Mouse (Mus musculus) limb, embryonic 14.5 days (tissue): Measurements from ENCODE around the gene Nmrk1. TPM values are rescaled to one million over a fixed set of nuclear protein-coding genes. Genes with fewer than 3 reads are reported as not detected.

ENCODE experiments used
- ATAC-seq: fragments of 200-750 bp; cut with Nextera tagmentation; 2 replicates; pipeline ENCODE4 v1.8.0; 2017; ENCODE audit warnings: low read depth, moderate number of reproducible peaks, moderate TSS enrichment; ENCODE audit not compliant: low FRiP score
- DNase-seq: peaks from one replicate; pipeline ENCODE4 v3.0.0-alpha.2; 2015; ENCODE audit warnings: low spot score
- H3K27ac ChIP-seq: fragments of 300-500 bp; sonication (generic); replicated peaks from 2 replicates; pipeline ENCODE4 v1.5.1; 2014; ENCODE audit warnings: low read depth, mild to moderate bottlenecking, low read length, moderate library complexity, mixed read lengths
- H3K27me3 ChIP-seq: fragments of 300-500 bp; sonication (generic); 2 replicates; pipeline ENCODE4 v1.6.1; 2014; ENCODE audit warnings: low read length, mixed read lengths; ENCODE audit not compliant: control insufficient read depth, insufficient read depth
- H3K36me3 ChIP-seq: fragments of 300-500 bp; sonication (generic); 2 replicates; pipeline ENCODE4 v1.6.1; 2014; ENCODE audit warnings: mild to moderate bottlenecking, low read length, moderate library complexity, mixed read lengths; ENCODE audit not compliant: control insufficient read depth, insufficient read depth
- H3K4me1 ChIP-seq: fragments of 300-500 bp; sonication (generic); 2 replicates; pipeline ENCODE4 v1.6.1; 2014; ENCODE audit warnings: antibody characterized with exemption, low read length, mixed read lengths; ENCODE audit not compliant: control insufficient read depth, insufficient read depth
- H3K4me2 ChIP-seq: fragments of 300-500 bp; sonication (generic); replicated peaks from 2 replicates; pipeline ENCODE4 v1.6.1; 2014; ENCODE audit warnings: low read depth, mild to moderate bottlenecking, low read length, moderate library complexity; ENCODE audit not compliant: severe bottlenecking
- H3K4me3 ChIP-seq: fragments of 300-500 bp; sonication (generic); replicated peaks from 2 replicates; pipeline ENCODE4 v1.5.1; 2014; ENCODE audit warnings: low read length
- H3K9ac ChIP-seq: fragments of 300-500 bp; sonication (generic); 2 replicates; pipeline ENCODE4 v1.6.1; 2014; ENCODE audit warnings: mild to moderate bottlenecking, low read depth, low read length, moderate library complexity; ENCODE audit not compliant: severe bottlenecking
- H3K9me3 ChIP-seq: fragments of 300-500 bp; sonication (generic); 2 replicates; pipeline ENCODE4 v1.6.1; 2016; ENCODE audit warnings: low read length; ENCODE audit not compliant: control insufficient read depth
- POLR2A ChIP-seq: fragments of 200-500 bp; IDR thresholded peaks from 2 replicates; pipeline ENCODE4 v1.8.0; 2012; ENCODE audit warnings: inconsistent platforms, mild to moderate bottlenecking, moderate library complexity, borderline replicate concordance; ENCODE audit not compliant: insufficient read depth, insufficient read length; ENCODE audit errors: extremely low read depth
- WGBS: fragments of 180-500 bp; shearing (Covaris S2); extraction: QIAGEN DNeasy Blood & Tissue Kit; methylation state at CpG from one replicate; pipeline ENCODE4 v1.1.7; 2014; 5-methylcytosine and 5-hydroxymethylcytosine counted together
- polyA plus RNA-seq, 2 experiments: library from polyadenylated mRNA; depleted of rRNA in 1 of 2; stranded (reverse) in 1 of 2; unstranded in 1 of 2; fragments of >200 nt; fragmentation: Nextera tagmentation in 1 of 2; extraction: Ambion mirVana in 1 of 2; gene quantifications; 2 replicates each; pipeline versions ENCODE4 v1.2.1 to v1.2.3; 2012 to 2014

Nmrk1 gene
- polyA plus RNA-seq, 2 experiments, result 12.4 to 13.6 TPM

DNA sequence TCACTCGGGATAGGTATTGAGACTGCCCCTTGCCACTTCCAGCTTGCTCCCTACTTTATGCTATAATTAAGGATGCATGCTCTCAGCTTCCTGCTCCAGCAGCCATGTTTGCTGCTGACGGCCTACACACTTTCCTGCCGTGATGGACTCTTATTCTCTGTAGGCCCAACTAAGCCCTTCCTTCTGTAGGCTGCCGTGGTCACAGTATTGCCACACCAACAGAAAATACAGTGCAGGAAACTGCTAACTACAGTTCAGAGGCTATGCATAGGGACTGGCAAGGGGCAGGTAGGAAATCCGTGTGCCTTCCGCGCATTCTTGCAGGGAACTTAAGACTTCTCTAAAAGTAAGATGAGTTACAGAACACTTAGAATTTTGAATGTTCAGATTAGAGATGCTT is 17.4 kb upstream of the Nmrk1 start:
- Histone ChIP-seq H3K9me3 (no peaks in the 10 kb centered on the region), H3K4me3 (no peak overlapping the region), H3K27ac (no peak overlapping the region), H3K4me2 (no peak overlapping the region), H3K36me3 (no peaks in the 10 kb centered on the region), H3K27me3 (no peaks in the 10 kb centered on the region), H3K4me1 (no peaks in the 10 kb centered on the region), H3K9ac (no peak overlapping the region)
- 82% methylated on average over 7 of the region's 7 CpGs for WGBS
- TF ChIP-seq POLR2A, result no peak
- DNase-seq, result no peak
- no peak for ATAC-seq

DNA sequence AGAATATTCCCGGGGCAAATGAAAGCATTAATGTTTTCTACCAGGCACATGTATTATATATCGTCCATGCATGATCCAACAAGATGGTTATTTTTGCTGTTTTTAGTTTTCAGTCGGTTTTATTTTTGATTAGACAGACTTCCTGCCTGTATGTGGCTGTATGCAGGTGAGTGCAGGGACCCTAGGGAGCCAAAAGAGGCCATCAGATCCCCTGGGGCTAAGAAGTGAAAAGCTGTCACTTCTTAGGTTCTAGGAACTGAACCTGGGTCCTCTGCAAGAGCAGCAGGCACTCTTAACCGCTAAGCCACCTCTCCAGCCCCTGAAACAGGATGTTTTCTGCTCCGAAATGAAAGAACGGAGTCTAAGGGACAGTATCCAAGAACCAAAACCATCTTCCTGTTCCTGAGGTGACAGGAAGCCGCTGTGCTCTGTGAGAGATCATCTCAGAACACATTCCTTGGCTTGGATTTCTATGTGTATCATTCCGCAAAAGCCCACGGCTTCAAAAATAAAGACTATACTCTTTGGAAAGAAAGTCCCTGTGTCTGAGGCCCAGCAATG is 16.0 kb upstream of the Nmrk1 start:
- H3K4me1 ChIP-seq, result no peaks in the 10 kb centered on the region
- H3K9me3 ChIP-seq, result no peaks in the 10 kb centered on the region
- H3K27me3 ChIP-seq, result no peaks in the 10 kb centered on the region
- no peak overlapping the region for H3K4me2 ChIP-seq
- no peak for DNase-seq
- H3K9ac ChIP-seq, result no peak overlapping the region
- no peak for ATAC-seq
- no peaks in the 10 kb centered on the region for H3K36me3 ChIP-seq
- no peak overlapping the region for H3K4me3 ChIP-seq
- 74% methylated on average over 9 of the region's 9 CpGs for WGBS
- no peak for TF ChIP-seq POLR2A
- no peak overlapping the region for H3K27ac ChIP-seq

DNA sequence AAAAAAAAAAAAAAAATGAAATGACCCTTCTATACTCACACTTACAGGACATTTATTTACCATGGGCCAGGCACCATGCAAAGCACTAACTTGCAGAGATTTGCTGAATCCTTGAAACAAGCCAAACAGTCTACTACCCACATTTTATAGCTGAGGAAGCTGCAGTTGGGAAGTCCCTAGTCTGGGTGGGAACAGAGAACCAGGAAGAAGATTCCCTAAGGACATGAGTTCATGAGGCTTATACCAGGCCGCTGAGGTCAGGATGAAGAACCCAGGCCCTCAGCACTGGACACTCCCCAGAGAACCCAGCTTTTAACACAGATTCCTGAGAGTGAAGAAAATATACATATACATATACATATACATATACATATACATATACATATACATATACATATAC is 14.2 kb upstream of the Nmrk1 start:
- Histone ChIP-seq H3K27me3 (no peaks in the 10 kb centered on the region), H3K9ac (no peak overlapping the region), H3K4me3 (no peak overlapping the region), H3K4me2 (no peak overlapping the region), H3K4me1 (no peaks in the 10 kb centered on the region), H3K9me3 (no peaks in the 10 kb centered on the region), H3K36me3 (no peaks in the 10 kb centered on the region), H3K27ac (no peak overlapping the region)
- 85% methylated on average over 1 of the region's 1 CpGs for WGBS
- no peak for TF ChIP-seq POLR2A
- DNase-seq, result no peak
- no peak for ATAC-seq

DNA sequence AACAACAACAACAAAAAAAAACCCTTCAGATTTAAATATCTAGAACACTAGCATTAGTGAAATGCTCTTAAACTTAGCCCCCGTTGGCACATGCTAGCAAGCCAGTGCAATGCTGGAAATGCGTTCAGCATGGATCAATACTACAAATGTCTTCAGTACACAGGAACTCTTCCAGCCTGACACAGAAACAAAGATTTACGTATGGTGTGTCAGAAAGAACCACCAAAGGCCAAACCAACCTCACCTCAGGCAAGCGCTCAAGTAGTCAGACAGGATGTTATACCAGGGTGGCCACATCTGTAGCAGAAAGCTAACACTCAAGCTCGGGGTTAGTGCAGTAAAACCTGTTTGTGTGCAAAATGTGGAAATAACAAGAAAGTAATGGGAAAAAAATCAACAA is 12.7 kb upstream of the Nmrk1 start:
- Histone ChIP-seq H3K4me2 (no peak overlapping the region), H3K9me3 (no peaks in the 10 kb centered on the region), H3K4me3 (no peak overlapping the region), H3K27me3 (no peaks in the 10 kb centered on the region), H3K9ac (no peak overlapping the region), H3K4me1 (no peaks in the 10 kb centered on the region), H3K27ac (no peak overlapping the region), H3K36me3 (no peaks in the 10 kb centered on the region)
- ATAC-seq (no peak), DNase-seq (no peak)
- TF ChIP-seq POLR2A, result no peak
- WGBS, result 71% methylated on average over 5 of the region's 5 CpGs

DNA sequence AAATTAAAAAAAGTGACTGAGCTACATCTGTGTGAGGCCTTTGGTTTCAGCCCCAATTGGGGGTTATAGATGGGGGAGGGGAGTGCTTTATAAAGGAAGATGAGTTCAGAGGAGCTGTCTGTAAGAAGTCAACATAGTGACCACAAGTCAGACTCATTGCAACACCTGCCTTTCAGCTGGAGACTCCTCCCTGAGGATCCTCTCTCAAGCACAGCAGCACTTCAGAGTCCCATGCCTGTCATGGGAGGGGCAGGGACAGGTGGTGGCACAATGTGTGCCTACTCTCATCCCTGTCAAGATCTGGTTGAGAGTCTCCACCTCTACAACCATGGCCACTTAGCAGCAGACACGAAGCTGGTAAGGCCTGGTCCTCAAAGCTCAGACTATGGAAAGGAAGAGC is 12.1 kb upstream of the Nmrk1 start:
- 87% methylated on average over 1 of the region's 1 CpGs for WGBS
- no peak overlapping the region for H3K4me2 ChIP-seq
- H3K9ac ChIP-seq, result no peak overlapping the region
- no peaks in the 10 kb centered on the region for H3K4me1 ChIP-seq
- no peaks in the 10 kb centered on the region for H3K9me3 ChIP-seq
- H3K4me3 ChIP-seq, result no peak overlapping the region
- no peaks in the 10 kb centered on the region for H3K27me3 ChIP-seq
- H3K27ac ChIP-seq, result no peak overlapping the region
- H3K36me3 ChIP-seq, result no peaks in the 10 kb centered on the region
- ATAC-seq, result no peak
- no peak for TF ChIP-seq POLR2A
- DNase-seq, result no peak

DNA sequence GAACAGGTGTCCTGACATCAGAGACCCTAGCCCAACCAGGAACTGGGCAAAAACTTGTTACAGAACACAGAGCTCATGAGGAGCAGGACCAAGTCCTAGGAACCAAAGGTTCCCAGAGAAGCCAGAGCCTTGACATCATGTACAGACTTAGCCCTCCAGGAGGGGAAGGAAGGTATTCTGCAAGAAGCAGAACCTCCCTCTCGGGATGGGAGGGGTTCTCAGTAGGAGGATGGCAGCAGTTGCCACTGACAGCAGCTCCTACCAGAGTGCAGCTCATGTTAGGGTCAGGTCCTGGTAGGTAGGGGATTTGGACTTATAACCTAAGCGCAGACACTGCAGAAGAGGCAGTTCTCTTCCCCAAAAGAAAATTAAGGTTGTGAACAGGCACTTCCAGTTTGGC is 7.9 kb upstream of the Nmrk1 start:
- 86% methylated on average over 2 of the region's 2 CpGs for WGBS
- no peak for TF ChIP-seq POLR2A
- H3K9me3 ChIP-seq, result no peaks in the 10 kb centered on the region
- H3K4me3 ChIP-seq, result no peak overlapping the region
- ATAC-seq (no peak), DNase-seq (no peak)
- H3K4me2 ChIP-seq, result no peak overlapping the region
- no peak overlapping the region for H3K27ac ChIP-seq
- H3K4me1 ChIP-seq, result no peaks in the 10 kb centered on the region
- no peaks in the 10 kb centered on the region for H3K36me3 ChIP-seq
- no peak overlapping the region for H3K9ac ChIP-seq
- H3K27me3 ChIP-seq, result no peaks in the 10 kb centered on the region
